Mouse (Mus musculus) cerebral cortex, adult 2 months (tissue): ENCODE data around the gene Cyp39a1.

Source experiments
- WGBS: fragments of 180-500 bp; shearing (Covaris S2); methylation state at CpG from one replicate; pipeline ENCODE4 v1.1.7; 2018; 5-methylcytosine and 5-hydroxymethylcytosine counted together

Cyp39a1 gene

DNA sequence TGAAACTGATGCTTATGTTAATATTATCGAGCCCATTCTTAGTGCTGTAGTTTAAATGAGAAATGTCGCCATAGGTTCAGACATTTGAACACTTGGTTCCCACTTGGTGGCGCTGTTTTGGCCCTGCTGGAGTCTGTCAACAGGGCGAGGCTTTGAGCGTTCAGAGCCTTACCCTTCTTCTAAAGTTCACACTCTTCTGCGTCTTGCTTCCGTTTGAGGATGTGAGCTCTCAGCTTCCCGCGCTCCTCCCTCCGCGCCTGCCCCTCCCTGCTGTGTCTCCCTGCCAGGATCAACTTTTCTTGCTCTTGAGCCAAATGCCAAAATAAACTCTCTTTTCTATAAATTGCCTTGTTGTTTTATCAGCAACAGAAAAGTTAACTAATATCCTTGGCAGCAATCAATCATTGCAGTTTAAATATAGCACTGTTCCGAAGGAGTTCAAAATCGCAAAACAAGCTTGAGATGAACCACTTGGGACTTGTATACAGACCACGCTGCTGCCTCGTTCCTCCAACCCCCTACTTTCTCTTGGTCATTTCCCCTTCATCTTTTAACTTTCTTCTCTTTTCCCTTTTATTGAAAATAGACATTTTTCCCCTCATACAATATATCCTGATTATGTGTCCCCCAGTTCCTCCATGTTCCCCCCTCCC, 91.5 kb downstream of the Cyp39a1 start:
- WGBS = 46% methylated on average over 15 of the region's 15 CpGs

DNA sequence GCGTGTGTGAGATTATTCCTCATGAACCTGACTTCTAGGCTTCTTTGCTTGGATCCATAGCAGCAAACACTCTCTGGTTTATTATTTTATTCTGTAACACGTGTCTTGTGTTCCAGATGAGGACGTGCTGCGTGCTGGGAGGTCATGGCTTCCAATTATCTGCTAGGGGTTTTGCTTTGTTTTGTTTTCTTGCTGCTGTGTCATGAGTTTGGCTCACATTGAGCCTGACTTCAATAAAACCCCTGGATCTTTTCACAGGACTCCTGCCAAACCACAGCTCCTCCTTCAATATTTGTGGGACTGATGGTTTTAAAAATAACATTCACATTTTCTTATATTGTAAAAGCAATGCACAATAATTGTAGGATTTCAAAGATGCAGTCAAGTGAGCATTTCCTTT, 117.3 kb downstream of the Cyp39a1 start:
- 71% methylated on average over 4 of the region's 4 CpGs for WGBS

DNA sequence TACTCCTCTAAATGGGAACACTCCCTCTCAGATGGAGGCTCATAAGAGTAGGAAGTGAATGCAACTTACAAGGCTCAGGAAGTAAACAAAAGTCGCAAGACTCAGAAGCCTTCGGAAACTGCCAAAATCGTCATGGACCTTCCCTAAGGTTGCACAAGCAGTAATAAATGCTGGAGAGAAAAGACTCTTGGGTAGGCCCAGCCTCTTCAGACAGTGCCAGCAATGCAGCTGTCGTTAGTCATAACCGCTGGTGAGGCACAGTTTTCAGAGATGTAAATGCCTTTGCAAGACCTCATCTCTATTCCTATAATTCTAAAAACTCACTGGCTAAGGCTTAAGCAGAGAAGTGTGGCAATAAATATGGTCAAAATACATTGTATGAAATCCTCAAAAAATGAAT, 121.0 kb downstream of the Cyp39a1 start:
- WGBS = 87% methylated on average over 5 of the region's 5 CpGs

DNA sequence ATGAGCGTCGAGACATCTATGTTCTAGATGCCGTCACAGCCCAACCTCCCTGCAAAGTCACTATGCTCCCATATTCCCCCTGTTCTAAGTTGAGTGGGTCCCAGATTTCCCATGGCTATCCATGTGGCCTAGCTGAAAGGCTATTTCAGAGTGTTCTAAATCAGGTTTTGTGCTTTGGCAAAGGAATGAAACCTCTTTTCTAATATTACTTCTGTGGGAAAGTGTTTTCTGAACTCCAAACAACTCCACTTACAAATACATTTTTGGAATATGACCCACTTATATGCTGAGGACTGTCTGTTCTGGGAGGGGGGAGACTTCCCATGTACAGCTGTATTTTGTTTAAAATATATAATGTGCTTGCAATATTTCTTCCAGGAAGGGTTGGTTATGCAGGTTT, 124.5 kb downstream of the Cyp39a1 start:
- WGBS = 62% methylated on average over 3 of the region's 3 CpGs

DNA sequence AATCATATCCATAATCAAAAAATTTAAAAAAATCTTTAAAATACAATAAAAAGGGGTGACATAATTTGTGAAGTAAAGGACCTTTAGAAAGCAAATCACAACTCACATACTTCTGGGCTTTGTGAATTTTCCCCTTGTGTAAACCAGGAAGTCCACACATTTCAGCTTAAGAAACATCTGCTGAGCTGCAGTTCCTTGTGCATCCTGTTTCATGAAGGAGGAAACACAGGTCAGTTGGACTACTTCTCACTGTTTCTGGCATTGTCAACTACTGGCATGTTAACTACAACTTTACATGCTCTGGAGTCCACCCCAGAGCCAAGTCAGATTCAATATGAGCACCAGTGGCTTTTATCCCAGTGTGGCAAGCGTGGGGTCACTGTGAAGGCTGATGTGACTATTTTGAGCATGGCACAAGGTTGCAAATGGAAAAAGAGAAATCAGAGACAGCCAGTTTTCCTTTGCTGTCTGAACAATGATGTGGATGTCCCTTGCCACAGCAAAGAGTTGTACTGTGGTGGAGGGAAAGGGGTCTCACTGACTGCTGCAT, 127.6 kb downstream of the Cyp39a1 start:
- 52% methylated on average over 1 of the region's 1 CpGs for WGBS
